Mouse (Mus musculus): Measurements from ENCODE around the gene Irgm1.

DNA sequence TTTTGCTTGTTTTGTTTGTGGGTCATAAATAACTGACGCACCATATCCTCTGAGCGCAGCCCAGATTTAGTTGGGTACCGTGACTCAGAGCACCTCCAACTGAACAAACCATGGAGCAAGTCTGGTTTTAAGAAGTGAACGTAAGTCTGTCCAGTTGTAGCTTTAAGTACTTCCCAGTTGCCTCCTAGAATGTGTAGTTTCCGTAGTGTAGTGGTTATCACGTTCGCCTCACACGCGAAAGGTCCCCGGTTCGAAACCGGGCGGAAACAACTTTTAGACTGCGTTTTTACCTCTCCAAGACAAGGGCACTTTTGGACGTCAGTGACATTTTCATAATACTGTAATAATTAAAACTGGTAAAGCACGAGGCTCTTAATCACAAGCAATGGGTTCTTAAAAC, 53.1 kb downstream of the Irgm1 start:
- TF ChIP-seq EP300 (IDR thresholded peaks at IDR 0.05; ENCODE audit: low read depth): peak; percentile 37; the same call in 1 of the 2 replicates
- no peak for TF ChIP-seq CTCF (IDR thresholded peaks at IDR 0.05; ENCODE audit: low read depth)

All from liver, embryonic 14.5 days (tissue).